In the genomic region with DNA sequence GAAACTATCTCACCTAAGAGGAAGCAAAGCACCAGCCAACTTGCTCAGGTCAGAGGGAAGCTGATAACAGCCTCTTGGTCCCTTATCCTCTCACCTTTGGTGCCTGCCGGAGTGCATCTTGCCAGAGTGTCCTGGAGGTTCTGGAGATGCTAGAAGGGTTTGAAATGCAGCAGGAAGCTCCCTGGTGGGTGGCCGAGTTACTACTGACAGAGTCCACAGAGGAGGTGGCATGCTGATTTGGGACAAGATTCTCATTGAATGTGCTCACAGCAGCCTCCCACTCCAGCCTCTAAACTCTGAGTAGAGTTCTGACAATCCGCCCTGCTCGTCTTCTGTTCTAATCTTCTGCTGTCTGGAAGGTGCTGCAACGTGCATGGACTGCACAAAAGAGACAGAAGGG, we compare ENCODE assay signal across 13 mouse cellular contexts.
"Had no signal": no experiment of that assay in that cellular context is flagged by ENCODE, and none has a peak within 500 bp of the region (broad histone marks: within the 10 kb centered on the region; RNA-seq: fewer than 3 reads in every experiment).

No protein-coding gene starts in this region.

- H3K4me1 ChIP-seq: liver, embryonic 13.5 days had no signal

- H3K4me2 ChIP-seq: liver, embryonic 13.5 days; midbrain, embryonic 11.5 days had no signal

- H3K4me3 ChIP-seq: liver, embryonic 13.5 days had no signal

- H3K27me3 ChIP-seq: liver, embryonic 13.5 days had no signal

- DNase-seq: kidney, adult 18-20 months; kidney, adult 9 months; kidney, postnatal 14 days; kidney, postnatal 4 days; liver, embryonic 13.5 days; lung, adult 2 months; lung, postnatal 14 days; lung, postnatal 4 days; midbrain, embryonic 14.5 days; right cerebral cortex, postnatal 14 days; thymus, adult 18-20 months; thymus, postnatal 14 days had no signal

- H3K9me3 ChIP-seq: liver, embryonic 13.5 days had no signal

- H3K9ac ChIP-seq: liver, embryonic 13.5 days had no signal

- H3K36me3 ChIP-seq: liver, embryonic 13.5 days had no signal

- H3K27ac ChIP-seq: liver, embryonic 13.5 days had no signal
